Mouse (Mus musculus) cerebellum, postnatal 36 days (tissue): Measurements from ENCODE around the gene Zg16.

Source experiments
- DNase-seq, 2 experiments: peaks; one replicate each; pipeline ENCODE4 v3.0.0; 2021 to 2022; ENCODE audit warnings: mixed read lengths in 2 of 2

The Zg16 gene

DNA sequence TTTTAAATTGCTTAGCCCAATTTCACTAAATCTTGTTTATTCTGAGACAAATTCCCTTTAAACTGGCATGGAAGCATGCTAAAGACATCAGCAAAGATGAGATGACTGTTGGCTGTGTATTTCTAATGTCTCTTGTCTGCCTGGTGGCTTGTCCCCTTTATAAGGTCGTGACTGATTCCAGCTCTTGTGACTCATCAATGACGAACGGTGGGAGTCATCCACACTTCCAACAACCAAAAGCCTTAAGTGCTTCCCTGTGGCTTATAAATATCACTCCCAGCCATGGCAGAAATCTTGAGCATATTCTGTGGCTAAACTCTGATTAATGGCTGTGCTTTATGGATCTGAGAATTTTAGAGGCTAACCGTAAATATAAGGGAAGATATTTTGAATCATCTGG lies 20.8 kb downstream of the Zg16 start:
- DNase-seq: no peak

- no peak for DNase-seq
Measured at GRCm38 (mm10) chr7:127065538-127065937, 21.6 kb downstream of the Zg16 start.

- no peak for DNase-seq
Measured at GRCm38 (mm10) chr7:127055026-127055585, 32.0 kb downstream of the Zg16 start.

DNA sequence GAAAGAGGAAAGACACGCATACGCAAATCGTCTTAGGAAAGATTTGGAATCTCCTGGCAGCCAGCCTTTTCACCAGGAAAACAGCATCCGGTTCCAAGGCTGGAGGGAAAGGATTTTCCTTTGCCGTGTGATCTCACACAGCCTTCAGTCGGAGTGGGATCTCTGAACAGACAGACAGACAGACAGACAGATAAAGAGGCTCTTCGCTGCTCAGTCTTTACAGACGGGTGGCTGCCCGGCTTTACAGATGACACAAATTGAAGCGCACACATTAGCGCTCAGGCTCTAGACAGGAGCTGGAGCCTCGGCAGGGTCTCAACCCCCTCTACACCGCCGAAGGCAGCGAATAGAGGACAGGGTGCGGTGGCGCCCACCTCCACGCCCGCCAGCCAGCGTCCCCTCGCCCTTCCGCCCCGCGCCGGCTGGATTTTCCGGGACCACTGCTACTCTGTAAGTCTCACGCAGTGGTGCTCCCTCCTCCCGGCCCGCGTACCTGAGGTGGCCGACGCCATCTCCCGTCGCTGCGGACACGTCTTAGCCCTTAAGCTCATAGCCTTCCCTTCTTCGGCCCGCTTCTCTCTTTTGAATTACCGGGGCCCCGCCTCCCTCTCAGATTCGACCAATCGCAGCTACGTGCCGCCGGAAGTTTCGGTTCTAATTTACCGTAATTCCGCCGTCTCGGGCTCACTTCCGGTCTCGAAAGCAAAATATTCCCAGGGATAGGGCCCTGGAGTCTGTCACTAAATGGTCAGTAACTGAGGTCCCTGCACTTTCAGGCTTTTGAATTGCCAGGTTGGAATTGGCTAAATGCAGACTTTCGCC lies 45.1 kb downstream of the Zg16 start, which contains the start of gene Kif22:
Gene Kif22 (minus strand): TSS at position 621 of the 822 bp plus-strand sequence.
- peak; percentile 90 to 92 for DNase-seq

GRCm38 (mm10) chr7:127031244-127031643 lies 55.9 kb downstream of the Zg16 start:
- DNase-seq: no peak

DNA sequence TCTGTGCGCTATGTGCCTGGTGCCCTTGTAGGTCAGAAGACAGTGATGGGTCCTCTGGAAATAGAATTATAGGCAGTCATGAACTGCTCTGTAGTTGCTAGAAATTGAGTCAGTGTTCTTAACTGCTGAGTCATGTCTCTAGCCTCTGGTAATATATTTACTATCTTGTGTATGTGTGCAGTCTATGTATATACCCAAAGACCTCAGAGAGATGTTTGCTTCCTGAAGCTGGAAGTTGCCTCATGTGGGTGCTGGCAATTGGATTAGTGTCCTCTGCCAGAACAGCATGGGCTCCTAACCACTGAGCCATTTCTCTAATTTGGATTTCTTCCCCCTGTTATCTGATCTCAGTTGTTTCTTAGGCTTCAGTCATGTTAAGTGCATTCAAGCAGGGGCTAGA lies 57.0 kb downstream of the Zg16 start:
- no peak for DNase-seq

DNA sequence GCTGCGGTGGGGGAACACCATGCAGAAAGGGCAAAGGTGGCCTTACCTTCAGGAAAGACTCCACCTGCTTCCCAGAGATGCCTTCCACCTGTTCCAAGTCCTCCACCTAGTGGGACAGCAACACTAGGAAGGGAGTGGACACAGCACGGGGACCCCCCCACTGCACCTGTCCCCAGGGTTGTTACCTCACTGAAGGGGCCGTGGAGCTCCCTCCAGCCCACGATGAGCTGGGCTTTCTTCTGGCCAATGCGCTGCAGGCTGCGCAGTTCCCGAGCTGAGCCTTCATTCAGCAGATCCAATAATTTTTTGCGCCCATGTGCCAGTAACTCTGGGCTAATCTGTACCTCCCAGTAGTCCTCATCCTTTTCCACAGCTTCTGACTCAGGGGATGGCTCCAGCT lies 59.2 kb downstream of the Zg16 start:
- peak in 1 of 2 experiments; percentile 61 for DNase-seq

GRCm38 (mm10) chr7:127026984-127027726 lies 60.0 kb downstream of the Zg16 start, which contains the start of gene Maz:
Maz (minus strand) TSS chr7:127027037.
- peak; percentile 99 for DNase-seq

DNA sequence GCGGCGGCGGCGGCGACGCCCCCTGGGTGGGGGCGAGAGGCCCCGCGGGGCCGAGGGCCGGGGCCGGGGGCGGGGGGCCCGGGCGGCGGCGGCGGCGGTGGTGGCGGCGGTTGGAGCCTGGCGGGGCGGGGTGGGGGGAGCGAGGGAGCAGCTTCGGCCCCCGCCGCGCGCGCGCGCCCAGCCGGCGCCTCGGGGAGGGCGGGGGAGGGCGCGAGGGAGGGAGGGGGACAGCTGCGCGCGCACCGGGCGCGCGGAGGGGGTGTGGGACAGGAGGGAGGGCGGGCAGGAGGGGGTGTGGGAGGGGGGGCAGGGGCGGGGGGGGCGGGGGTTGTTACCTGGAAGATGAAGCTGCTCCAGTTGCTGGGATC lies 60.5 kb downstream of the Zg16 start:
- DNase-seq: peak in 1 of 2 experiments; percentile 86

DNA sequence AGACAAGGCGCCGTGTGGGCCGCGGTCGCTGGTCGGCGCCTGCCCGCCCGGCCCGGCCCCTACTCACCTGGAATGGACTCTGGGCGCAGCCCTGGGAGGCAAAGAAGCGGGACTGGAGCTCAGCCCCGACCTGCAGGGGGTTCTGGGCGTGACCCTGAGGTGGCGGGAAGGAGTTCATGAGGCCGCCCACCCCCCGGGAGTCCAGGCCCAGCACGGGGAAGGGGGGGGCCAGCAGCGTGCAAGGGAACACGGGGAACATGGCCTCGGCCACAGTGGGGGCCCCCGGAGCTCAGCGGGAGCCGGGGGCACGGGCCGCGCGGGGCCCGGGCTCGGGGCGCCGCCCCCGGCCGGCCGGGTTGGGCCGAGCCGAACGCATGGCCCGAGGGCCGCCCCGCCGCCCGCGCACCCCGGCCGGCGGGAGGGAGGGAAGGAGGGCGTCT lies 60.9 kb downstream of the Zg16 start:
- DNase-seq: peak; percentile 70 to 75

DNA sequence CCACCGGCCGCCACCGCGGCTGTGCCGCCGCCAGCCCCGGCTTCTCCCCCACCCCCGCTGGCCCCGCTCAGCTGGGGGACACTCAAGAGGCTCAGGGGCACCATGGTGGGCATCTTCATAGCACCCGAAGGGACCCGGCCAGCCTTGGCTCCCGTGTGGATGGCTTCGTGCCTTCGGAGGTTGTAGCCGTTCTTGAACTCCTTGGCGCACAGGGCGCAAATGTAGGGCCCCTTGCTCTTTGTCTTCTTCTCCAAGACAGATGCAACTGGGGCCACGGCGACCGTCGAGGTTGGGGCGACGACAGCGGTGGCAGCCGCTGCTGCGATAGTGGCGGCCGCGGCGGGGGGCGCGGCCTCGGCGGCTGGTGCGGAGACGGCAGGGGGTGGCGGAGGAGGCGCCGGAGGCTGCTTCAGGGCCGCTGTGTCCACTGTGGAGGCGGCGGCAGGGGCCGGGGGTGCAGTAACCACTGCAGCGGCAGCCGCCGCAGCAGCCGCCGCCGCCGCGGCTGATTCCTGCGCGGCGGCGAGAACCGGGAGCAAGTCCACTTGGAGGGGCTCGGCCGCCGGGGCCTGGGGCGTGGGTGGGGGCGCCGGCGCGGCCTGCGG lies 61.5 kb downstream of the Zg16 start:
- DNase-seq: peak in 1 of 2 experiments; percentile 62

DNA sequence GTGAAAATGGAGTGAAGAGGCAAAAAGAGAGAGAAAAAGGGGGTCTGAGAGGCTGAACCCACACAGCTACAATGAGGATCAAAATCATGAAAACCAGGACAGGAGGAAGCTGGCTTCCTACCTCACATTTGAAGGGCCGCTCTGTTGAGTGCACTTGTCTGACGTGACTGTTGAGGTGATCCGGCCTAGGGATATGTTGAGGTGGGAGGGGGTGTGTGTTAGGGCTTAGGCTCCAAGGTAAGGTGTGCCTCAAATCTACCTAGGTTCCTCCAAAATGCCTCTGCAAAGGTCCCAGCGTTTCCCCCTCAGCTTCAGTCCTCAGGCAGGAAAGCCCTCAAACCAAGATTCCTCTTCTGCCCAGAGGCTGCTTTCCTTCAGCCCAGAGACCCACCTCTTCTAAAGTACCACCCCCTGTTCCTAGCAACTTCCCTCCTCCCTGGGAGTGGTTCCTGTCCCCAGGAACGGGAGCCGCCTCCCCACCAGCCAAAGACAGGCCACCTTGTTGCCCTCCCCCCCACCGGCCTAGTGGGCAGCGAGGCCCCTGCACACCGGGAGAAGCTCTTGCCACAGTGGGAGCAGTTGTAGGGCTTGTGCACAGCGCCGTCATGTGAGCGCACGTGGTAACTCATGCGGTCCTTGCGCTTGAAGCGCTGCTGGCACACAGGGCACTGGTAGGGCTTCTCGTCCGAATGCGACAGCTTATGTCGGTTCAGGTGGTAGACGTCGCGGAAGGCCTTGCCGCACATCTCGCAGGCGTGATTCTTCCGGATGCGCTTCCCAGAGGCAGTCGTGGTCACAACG lies 62.2 kb downstream of the Zg16 start:
- DNase-seq: peak; percentile 85 to 86

GRCm38 (mm10) chr7:127023896-127024690 lies 63.0 kb downstream of the Zg16 start:
- peak in 1 of 2 experiments; percentile 41 for DNase-seq

- peak in 1 of 2 experiments; percentile 40 for DNase-seq
Measured at GRCm38 (mm10) chr7:127023272-127023691, 63.8 kb downstream of the Zg16 start.

GRCm38 (mm10) chr7:127022528-127023271 lies 64.4 kb downstream of the Zg16 start:
- DNase-seq: no peak

- DNase-seq: no peak
Measured at GRCm38 (mm10) chr7:127021563-127022527, 65.3 kb downstream of the Zg16 start.

- DNase-seq: peak; percentile 70 to 80
Measured at GRCm38 (mm10) chr7:127020901-127021562, 66.1 kb downstream of the Zg16 start, which contains the start of the genes Gm42742 and Prrt2. Gm42742 (minus strand) TSS chr7:127021097. Prrt2 (minus strand) TSS chr7:127021211.

DNA sequence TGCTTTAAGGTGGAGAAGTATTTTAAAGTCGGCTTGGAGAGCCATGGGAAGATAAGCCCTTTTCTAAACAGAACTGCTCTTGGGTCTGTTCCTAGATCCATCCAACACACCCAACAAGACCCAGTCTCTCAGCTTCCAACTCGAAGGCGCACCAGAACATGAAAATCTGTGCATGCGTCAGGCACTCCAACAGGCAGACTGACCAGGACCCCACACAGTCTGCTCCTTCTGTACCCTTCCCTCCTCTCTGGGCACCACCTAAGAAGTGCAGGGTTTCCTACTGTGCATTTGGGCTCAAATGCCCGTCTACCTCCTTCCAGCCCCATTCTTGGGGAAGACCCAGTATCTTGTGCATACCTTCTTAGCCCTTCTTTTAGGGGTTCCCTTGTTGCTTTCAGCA lies 66.6 kb downstream of the Zg16 start:
- DNase-seq: peak; percentile 33 to 54
